Mouse (Mus musculus) CH12.LX (cell line): Measurements from ENCODE around the gene Sgca. TPM values are rescaled to one million over a fixed set of nuclear protein-coding genes. Genes with fewer than 3 reads are reported as not detected.

Experiments used
- DNase-seq: peaks from one replicate; pipeline ENCODE4 v3.0.0-alpha.2; 2013; ENCODE audit errors: extremely low read depth
- H3K27ac ChIP-seq: 2 replicates; pipeline ENCODE4 v1.5.1; 2012; ENCODE audit warnings: low read depth, mild to moderate bottlenecking, control low read depth, moderate library complexity; ENCODE audit not compliant: insufficient read depth
- H3K27me3 ChIP-seq: replicated peaks from 2 replicates; pipeline ENCODE3; 2012; ENCODE audit warnings: inconsistent platforms
- H3K36me3 ChIP-seq, 2 experiments: replicated peaks in 1 of 2; 2 replicates each; pipeline versions ENCODE3 to v1.6.1; 2012; ENCODE audit warnings: inconsistent platforms in 1 of 2, low read length in 1 of 2, mild to moderate bottlenecking in 1 of 2, mixed read lengths in 1 of 2, moderate library complexity in 1 of 2; ENCODE audit not compliant: control insufficient read depth in 1 of 2, insufficient read depth in 1 of 2
- H3K4me1 ChIP-seq, 2 experiments: 2 replicates each; pipeline ENCODE4 v1.6.1; 2012; ENCODE audit warnings: inconsistent platforms in 1 of 2, moderate library complexity in 1 of 2; ENCODE audit not compliant: insufficient read depth in 2 of 2, control insufficient read depth in 1 of 2
- H3K4me2 ChIP-seq: 2 replicates; pipeline ENCODE4 v1.6.1; 2012; ENCODE audit warnings: low read depth, mild to moderate bottlenecking, control low read depth; ENCODE audit not compliant: poor library complexity, insufficient read depth, severe bottlenecking
- H3K4me3 ChIP-seq, 3 experiments: fragments of 150-350 bp in 1 of 3; sonication (generic) in 1 of 3; replicated peaks in 1 of 3; 2 replicates each; pipeline versions ENCODE3 to v1.5.1; 2011 to 2012; ENCODE audit warnings: low read depth in 2 of 3, low read length in 2 of 3, mild to moderate bottlenecking in 2 of 3, moderate library complexity in 2 of 3, control low read depth in 1 of 3, improper control_type of control experiment in 1 of 3, inconsistent platforms in 1 of 3, mixed read lengths in 1 of 3; ENCODE audit not compliant: poor library complexity in 1 of 3
- H3K79me2 ChIP-seq: replicated peaks from 2 replicates; pipeline ENCODE4 v1.6.1; 2012; ENCODE audit warnings: mild to moderate bottlenecking, moderate library complexity; ENCODE audit not compliant: control insufficient read depth, poor library complexity, insufficient read depth, severe bottlenecking; ENCODE audit errors: extremely low read depth
- H3K9ac ChIP-seq: 2 replicates; pipeline ENCODE4 v1.6.1; 2012; ENCODE audit warnings: low read depth, mild to moderate bottlenecking, control low read depth, moderate library complexity; ENCODE audit not compliant: insufficient read depth
- H3K9me3 ChIP-seq: replicated peaks from 2 replicates; pipeline ENCODE3; 2012; ENCODE audit warnings: low read length, inconsistent platforms, mixed read lengths
- BHLHE40 ChIP-seq: IDR thresholded peaks from 2 replicates; pipeline ENCODE4 v1.6.1; 2011; ENCODE audit warnings: mild to moderate bottlenecking, low read depth, low read length, improper control_type of control experiment
- CHD1 ChIP-seq: IDR thresholded peaks from 2 replicates; pipeline ENCODE4 v1.6.1; 2012; ENCODE audit warnings: low read depth, low read length, improper control_type of control experiment, inconsistent platforms
- CHD2 ChIP-seq: IDR thresholded peaks from 2 replicates; pipeline ENCODE4 v1.6.1; 2011; ENCODE audit warnings: low read length, improper control_type of control experiment
- E2F4 ChIP-seq: IDR thresholded peaks from 2 replicates; pipeline ENCODE4 v1.6.1; 2011; ENCODE audit warnings: low read depth, low read length, improper control_type of control experiment; ENCODE audit not compliant: insufficient replicate concordance
- ELF1 ChIP-seq: IDR thresholded peaks from 2 replicates; pipeline ENCODE4 v1.6.1; 2014; ENCODE audit warnings: low read depth, mild to moderate bottlenecking, inconsistent platforms, low read length, improper control_type of control experiment
- EP300 ChIP-seq: IDR thresholded peaks from 2 replicates; pipeline ENCODE4 v1.6.1; 2011; ENCODE audit warnings: low read length, improper control_type of control experiment
- JUN ChIP-seq: IDR thresholded peaks from 2 replicates; pipeline ENCODE4 v1.6.1; 2011; ENCODE audit warnings: low read depth, mild to moderate bottlenecking, low read length, improper control_type of control experiment, moderate library complexity; ENCODE audit not compliant: insufficient read depth
- MAFK ChIP-seq: IDR thresholded peaks from 2 replicates; pipeline ENCODE4 v1.6.1; 2011; ENCODE audit warnings: low read length, improper control_type of control experiment; ENCODE audit not compliant: insufficient replicate concordance
- MAZ ChIP-seq: IDR thresholded peaks from 2 replicates; pipeline ENCODE4 v1.6.1; 2012; ENCODE audit warnings: low read depth, mild to moderate bottlenecking, inconsistent platforms, low read length, improper control_type of control experiment, moderate library complexity
- MYC ChIP-seq: IDR thresholded peaks from 2 replicates; pipeline ENCODE4 v1.6.1; 2011; ENCODE audit warnings: low read depth, mild to moderate bottlenecking, improper control_type of control experiment, low read length
- NELFE ChIP-seq: IDR thresholded peaks from 2 replicates; pipeline ENCODE4 v1.6.1; 2011; ENCODE audit warnings: low read depth, low read length, improper control_type of control experiment
- POLR2A ChIP-seq: IDR thresholded peaks from 2 replicates; pipeline ENCODE4 v1.6.1; 2011; ENCODE audit warnings: low read depth, mild to moderate bottlenecking, improper control_type of control experiment, low read length
- RAD21 ChIP-seq: IDR thresholded peaks from 2 replicates; pipeline ENCODE4 v1.6.1; 2011; ENCODE audit warnings: low read depth, mild to moderate bottlenecking, low read length, improper control_type of control experiment, moderate library complexity
- SIN3A ChIP-seq: IDR thresholded peaks from 2 replicates; pipeline ENCODE4 v1.6.1; 2012; ENCODE audit warnings: low read length, improper control_type of control experiment, inconsistent platforms
- TBP ChIP-seq: conservative IDR thresholded peaks from 2 replicates; pipeline ENCODE4 v1.6.1; 2011; ENCODE audit warnings: low read depth, low read length, improper control_type of control experiment
- TCF12 ChIP-seq: IDR thresholded peaks from 2 replicates; pipeline ENCODE4 v1.6.1; 2014; ENCODE audit warnings: low read depth, mild to moderate bottlenecking, inconsistent platforms, low read length, improper control_type of control experiment
- ZC3H11A ChIP-seq: IDR thresholded peaks from 2 replicates; pipeline ENCODE4 v1.6.1; 2012; ENCODE audit warnings: low read depth, mild to moderate bottlenecking, inconsistent platforms, low read length, improper control_type of control experiment
- dilution Hi-C: fragments of 300-500 bp; cut with MboI; formaldehyde crosslinking; loops from 2 replicates; pipeline ENCODE4 v1.14.3; 2020; ENCODE audit warnings: low sequenced_read_pairs; ENCODE audit not compliant: extremely low pct_unique_long_range_greater_than_20kb, extremely low pct_ligation_motif_present
- in situ Hi-C: fragments of 300-500 bp; cut with MboI; formaldehyde crosslinking; loops from 3 replicates; pipeline ENCODE4 v1.14.3; 2019; ENCODE audit warnings: low sequenced_read_pairs, low pct_ligation_motif_present, low pct_unique_long_range_greater_than_20kb, mixed read lengths
- polyA plus RNA-seq: library from polyadenylated mRNA; unstranded; fragments of >175 nt; gene quantifications from 2 replicates; pipeline ENCODE4 v1.2.1, GENCODE M21; 2012; ENCODE audit warnings: low read depth; ENCODE audit not compliant: insufficient read length
- total RNA-seq, 2 experiments: library from RNA; depleted of rRNA; stranded (reverse); fragments of 300-350 nt in 1 of 2; fragments of >200 nt in 1 of 2; gene quantifications; 2 replicates each; pipeline ENCODE4 v1.2.3; 2012 to 2014

The Sgca gene
- total and polyA plus RNA-seq, 3 experiments: 0.08 to 0.39 TPM; not detected in 1

- no peak overlapping the region for H3K4me2 ChIP-seq
- TF ChIP-seq TCF12: no peak
- TF ChIP-seq ZC3H11A: no peak
- no peak for TF ChIP-seq POLR2A
- no peak for TF ChIP-seq BHLHE40
- no peak for TF ChIP-seq E2F4
- no peak for TF ChIP-seq ELF1
- no peak for DNase-seq
- H3K27ac ChIP-seq: no peak overlapping the region
- H3K27me3 ChIP-seq: peaks cover 87% of the 10 kb centered on the region
- H3K4me3 ChIP-seq: no peak overlapping the region
- no peak overlapping the region for H3K9ac ChIP-seq
- dilution Hi-C loops: no loop called here
- no peaks in the 10 kb centered on the region for H3K79me2 ChIP-seq
- 0 out of 4 replicates have a peak, but pooled peaks cover 0 to 4% of the 10 kb centered on the region in 2 experiments for H3K4me1 ChIP-seq
- in situ Hi-C loops: no loop called here
- no peaks in the 10 kb centered on the region for H3K9me3 ChIP-seq
- H3K36me3 ChIP-seq: no peaks in the 10 kb centered on the region
Measured at GRCm38 (mm10) chr11:94955103-94955502, 21.0 kb downstream of the Sgca start.

GRCm38 (mm10) chr11:94952169-94952568 lies 24.0 kb downstream of the Sgca start:
- Histone ChIP-seq H3K27me3 (peaks cover 91% of the 10 kb centered on the region), H3K9ac (no peak overlapping the region), H3K4me3 (no peak overlapping the region), H3K27ac (no peak overlapping the region), H3K9me3 (no peaks in the 10 kb centered on the region), H3K4me1 (no peaks in the 10 kb centered on the region), H3K79me2 (no peaks in the 10 kb centered on the region), H3K4me2 (no peak overlapping the region), H3K36me3 (no peaks in the 10 kb centered on the region)
- in situ Hi-C loops (no loop called here), dilution Hi-C loops (no loop called here)
- TF ChIP-seq RAD21: no peak
- no peak for TF ChIP-seq MAFK
- TF ChIP-seq MYC: no peak
- no peak for TF ChIP-seq MAZ
- TF ChIP-seq TCF12: no peak
- TF ChIP-seq TBP: no peak
- no peak for TF ChIP-seq EP300
- no peak for TF ChIP-seq JUN
- no peak for TF ChIP-seq POLR2A
- no peak for TF ChIP-seq SIN3A
- no peak for TF ChIP-seq NELFE
- no peak for DNase-seq

- H3K27ac ChIP-seq: no peak overlapping the region
- H3K27me3 ChIP-seq: peaks cover 99% of the 10 kb centered on the region
- no peak overlapping the region for H3K9ac ChIP-seq
- H3K9me3 ChIP-seq: no peaks in the 10 kb centered on the region
- peaks cover 11 to 14% of the 10 kb centered on the region in 2 experiments for H3K4me1 ChIP-seq
- no peak for DNase-seq
- dilution Hi-C loops: no loop called here
- no peak for TF ChIP-seq JUN
- TF ChIP-seq CHD1: no peak
- TF ChIP-seq CHD2: no peak
- TF ChIP-seq BHLHE40: no peak
- TF ChIP-seq MAZ: no peak
- TF ChIP-seq, all 38 proteins: peak for 0
- in situ Hi-C loops: no loop called here
- no peak overlapping the region for H3K4me2 ChIP-seq
- H3K36me3 ChIP-seq: no peaks in the 10 kb centered on the region
- H3K79me2 ChIP-seq: no peaks in the 10 kb centered on the region
- H3K4me3 ChIP-seq: no peak overlapping the region
Measured at GRCm38 (mm10) chr11:94945236-94945635, 30.9 kb downstream of the Sgca start.
